Mouse (Mus musculus): ENCODE data around the gene Ddx27.
"Not testable (repeated sequence)": the region's sequence is repeated elsewhere in the genome, so short reads cannot be mapped to it uniquely, and the experiment has no call there.

Gene Ddx27

GRCm38 (mm10) chr2:167014702-167015381 is at the start of gene Ddx27:
Gene Ddx27 (plus strand): TSS chr2:167015193.
- DNase-seq: peak; percentile 87

GRCm38 (mm10) chr2:166973153-166973552 is 41.8 kb upstream of the Ddx27 start:
- no peak for DNase-seq

GRCm38 (mm10) chr2:166974177-166974872 is 40.7 kb upstream of the Ddx27 start:
- no peak for DNase-seq

- no peak for DNase-seq
Measured at GRCm38 (mm10) chr2:166976356-166976755, 38.6 kb upstream of the Ddx27 start.

GRCm38 (mm10) chr2:166977490-166977889 is 37.5 kb upstream of the Ddx27 start:
- no peak for DNase-seq

GRCm38 (mm10) chr2:166980161-166980560 is 34.8 kb upstream of the Ddx27 start:
- DNase-seq: no peak

GRCm38 (mm10) chr2:166983351-166983894 is 31.6 kb upstream of the Ddx27 start:
- DNase-seq: no peak

GRCm38 (mm10) chr2:166990861-166991260 is 24.1 kb upstream of the Ddx27 start:
- no peak for DNase-seq

GRCm38 (mm10) chr2:166991945-166992344 is 23.0 kb upstream of the Ddx27 start:
- no peak for DNase-seq

- peak; percentile 60 for DNase-seq
Measured at GRCm38 (mm10) chr2:166995021-166995795, 19.8 kb upstream of the Ddx27 start.

- peak; percentile 96 for DNase-seq
Measured at GRCm38 (mm10) chr2:166995796-166996532, 19.0 kb upstream of the Ddx27 start, which contains the start of gene Stau1. Gene Stau1 (minus strand): TSS chr2:166996299.

GRCm38 (mm10) chr2:166996533-166996894 is 18.5 kb upstream of the Ddx27 start:
- no peak for DNase-seq

GRCm38 (mm10) chr2:167001486-167001885 is 13.5 kb upstream of the Ddx27 start:
- no peak for DNase-seq

GRCm38 (mm10) chr2:167004099-167004854 is 10.7 kb upstream of the Ddx27 start:
- peak; percentile 63 for DNase-seq

- no peak for DNase-seq
Measured at GRCm38 (mm10) chr2:167006355-167006754, 8.6 kb upstream of the Ddx27 start.

GRCm38 (mm10) chr2:167007001-167007491 is 7.9 kb upstream of the Ddx27 start:
- DNase-seq: peak; percentile 76

GRCm38 (mm10) chr2:167007565-167007964 is 7.4 kb upstream of the Ddx27 start:
- DNase-seq: not testable (repeated sequence)

GRCm38 (mm10) chr2:167009483-167009882 is 5.5 kb upstream of the Ddx27 start:
- no peak for DNase-seq

- DNase-seq: no peak
Measured at GRCm38 (mm10) chr2:167010546-167010945, 4.4 kb upstream of the Ddx27 start.

GRCm38 (mm10) chr2:167015382-167015718 is 357 bp downstream of the Ddx27 start:
- no peak for DNase-seq

- DNase-seq: no peak
Measured at GRCm38 (mm10) chr2:167019396-167019795, 4.4 kb downstream of the Ddx27 start.

- DNase-seq: no peak
Measured at GRCm38 (mm10) chr2:167028553-167028952, 13.6 kb downstream of the Ddx27 start.
